Mouse (Mus musculus) limb, embryonic 12.5 days (tissue): ENCODE data around the gene Golgb1. TPM values are rescaled to one million over a fixed set of nuclear protein-coding genes. Genes with fewer than 3 reads are reported as not detected.

Experiments used
- ATAC-seq: fragments of 200-750 bp; cut with Nextera tagmentation; 2 replicates; pipeline ENCODE4 v1.8.0; 2017; ENCODE audit warnings: low read depth, moderate TSS enrichment; ENCODE audit not compliant: insufficient number of reproducible peaks, insufficient read depth, low FRiP score, low TSS enrichment
- H3K27ac ChIP-seq: fragments of 300-500 bp; sonication (generic); 2 replicates; pipeline ENCODE4 v1.5.1; 2016; ENCODE audit warnings: mild to moderate bottlenecking, moderate library complexity
- H3K27me3 ChIP-seq: fragments of 300-500 bp; sonication (generic); 2 replicates; pipeline ENCODE4 v1.6.1; 2016; ENCODE audit warnings: mild to moderate bottlenecking, moderate library complexity
- H3K36me3 ChIP-seq: fragments of 300-500 bp; sonication (generic); 2 replicates; pipeline ENCODE4 v1.6.1; 2016; ENCODE audit warnings: mild to moderate bottlenecking, moderate library complexity
- H3K4me1 ChIP-seq: fragments of 300-500 bp; sonication (generic); replicated peaks from 2 replicates; pipeline ENCODE4 v1.6.1; 2016
- H3K4me2 ChIP-seq: fragments of 300-500 bp; sonication (generic); 2 replicates; pipeline ENCODE4 v1.6.1; 2016; ENCODE audit warnings: mild to moderate bottlenecking, moderate library complexity
- H3K4me3 ChIP-seq: fragments of 300-500 bp; sonication (generic); replicated peaks from 2 replicates; pipeline ENCODE4 v1.5.1; 2016; ENCODE audit warnings: mild to moderate bottlenecking
- H3K9ac ChIP-seq: fragments of 300-500 bp; sonication (generic); replicated peaks from 2 replicates; pipeline ENCODE4 v1.6.1; 2016; ENCODE audit warnings: mild to moderate bottlenecking, moderate library complexity
- H3K9me3 ChIP-seq: fragments of 300-500 bp; sonication (generic); 2 replicates; pipeline ENCODE4 v1.6.1; 2016; ENCODE audit warnings: mild to moderate bottlenecking, moderate library complexity
- WGBS: fragments of 180-500 bp; shearing (Covaris S2); methylation state at CpG from one replicate; pipeline ENCODE4 v1.1.7; 2016; 5-methylcytosine and 5-hydroxymethylcytosine counted together
- polyA plus RNA-seq: library from polyadenylated mRNA; unstranded; fragments of >200 nt; fragmentation: Nextera tagmentation; extraction: Ambion mirVana; gene quantifications from 2 replicates; pipeline ENCODE4 v1.2.1, GENCODE M21; 2016

Gene Golgb1
- polyA plus RNA-seq, 1 experiment from 2014 or later, result 91.6 TPM

DNA sequence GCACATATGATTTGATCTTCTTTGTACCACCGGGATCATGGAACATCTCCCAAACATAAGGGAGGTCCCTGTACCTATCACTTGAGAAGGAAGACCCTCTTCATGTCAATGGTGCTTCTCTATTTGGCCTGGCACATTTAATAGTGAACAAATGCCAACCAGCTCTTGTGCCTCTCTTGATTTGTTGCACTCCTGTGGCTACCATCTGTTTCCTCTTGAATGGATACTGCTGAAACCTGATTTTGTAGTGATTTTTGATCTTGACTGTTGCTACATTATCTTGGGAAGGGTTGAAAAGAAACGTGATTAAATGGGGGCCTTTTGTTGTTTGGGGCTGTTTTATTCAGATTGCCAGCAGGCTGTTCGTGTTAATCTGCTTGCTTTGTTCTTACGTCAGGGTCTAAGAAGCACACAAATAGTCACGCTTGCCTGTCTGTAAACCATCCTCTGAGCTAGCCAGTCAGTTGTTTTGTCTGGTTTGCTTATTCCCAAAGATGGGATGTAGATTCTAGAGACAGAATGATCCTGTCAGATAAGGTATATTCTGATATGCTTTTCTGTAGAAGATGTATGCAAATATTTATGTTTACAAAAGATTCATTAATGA, 7.9 kb downstream of the Golgb1 start:
- Histone ChIP-seq H3K27me3 (no peaks in the 10 kb centered on the region), H3K9me3 (no peaks in the 10 kb centered on the region), H3K4me1 (peaks cover 3% of the 10 kb centered on the region), H3K36me3 (peaks cover 23% of the 10 kb centered on the region), H3K4me2 (no peak overlapping the region), H3K27ac (no peak overlapping the region), H3K4me3 (no peak overlapping the region), H3K9ac (no peak overlapping the region)
- ATAC-seq, result no peak
- WGBS, result 71% methylated on average over 5 of the region's 5 CpGs

DNA sequence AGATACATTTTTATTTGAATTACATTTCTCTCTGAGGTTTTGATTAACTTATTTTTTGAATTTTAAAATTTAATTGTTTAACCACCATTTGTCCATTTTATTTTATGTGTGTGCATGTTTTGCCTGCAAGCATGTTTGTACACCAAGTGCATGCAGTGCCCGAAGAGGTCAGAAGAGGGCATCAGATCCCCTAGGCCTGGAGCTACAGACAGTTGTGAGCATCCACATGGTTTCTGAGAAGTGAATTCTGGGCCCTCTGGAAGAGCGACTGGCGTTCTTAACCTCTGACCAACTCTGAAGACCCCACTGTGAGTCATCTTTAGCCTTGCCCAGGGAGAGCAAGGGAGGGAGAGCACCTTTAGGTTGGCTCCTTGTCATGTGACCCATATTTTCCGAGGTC, 9.9 kb downstream of the Golgb1 start:
- Histone ChIP-seq H3K27ac (no peak overlapping the region), H3K9ac (no peak overlapping the region)
- 80% methylated on average over 4 of the region's 4 CpGs for WGBS

DNA sequence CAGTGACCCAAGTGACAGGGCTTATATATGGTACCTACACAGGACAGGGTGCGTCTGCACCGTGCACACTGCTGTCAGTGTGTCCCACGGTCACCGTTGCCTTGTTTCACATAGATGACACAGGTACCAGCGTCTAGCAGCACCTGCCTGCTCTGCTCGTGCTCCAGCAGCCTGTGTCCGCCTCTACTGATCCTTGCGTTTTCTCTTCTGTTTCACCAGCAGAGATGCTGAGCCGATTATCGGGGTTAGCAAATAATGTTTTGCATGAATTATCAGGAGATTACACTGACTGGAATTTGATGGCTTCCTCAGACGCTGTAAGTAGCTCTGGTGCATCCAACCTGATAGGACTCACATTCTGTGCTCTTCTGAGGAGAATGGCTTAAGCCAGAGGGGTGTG, 11.0 kb downstream of the Golgb1 start:
- Histone ChIP-seq H3K4me2 (no peak overlapping the region), H3K27me3 (no peaks in the 10 kb centered on the region), H3K9ac (no peak overlapping the region), H3K4me3 (no peak overlapping the region), H3K9me3 (no peaks in the 10 kb centered on the region), H3K27ac (no peak overlapping the region), H3K36me3 (peaks cover 44% of the 10 kb centered on the region), H3K4me1 (no peaks in the 10 kb centered on the region)
- WGBS, result 95% methylated on average over 11 of the region's 11 CpGs
- ATAC-seq, result no peak

More for the DNA sequence above, 9.9 kb downstream of the Golgb1 start:
- no peak for ATAC-seq
- Histone ChIP-seq H3K4me2 (no peak overlapping the region), H3K27me3 (no peaks in the 10 kb centered on the region), H3K9me3 (no peaks in the 10 kb centered on the region), H3K36me3 (peaks cover 36% of the 10 kb centered on the region), H3K4me3 (no peak overlapping the region), H3K4me1 (no peaks in the 10 kb centered on the region)

DNA sequence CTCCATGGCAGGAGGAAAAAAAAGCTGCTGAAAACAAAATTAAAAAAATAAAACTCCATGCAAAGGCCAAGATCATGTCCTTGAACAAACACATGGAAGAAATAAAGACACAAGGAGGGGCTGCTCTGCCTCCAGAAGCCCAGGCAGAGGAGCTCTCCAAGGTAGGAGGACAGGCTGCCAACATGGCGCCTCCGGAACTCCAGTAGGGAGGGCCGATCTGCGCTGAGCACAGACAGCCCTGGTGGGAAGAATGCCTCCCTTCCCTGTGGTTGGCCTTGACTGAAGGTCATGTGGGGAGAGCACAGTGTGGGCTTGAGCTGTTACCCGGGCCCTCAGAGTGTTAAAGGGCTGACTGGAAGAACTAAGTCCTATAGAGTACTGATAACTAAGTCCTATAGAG, 12.6 kb downstream of the Golgb1 start:
- H3K36me3 ChIP-seq, result peaks cover 59% of the 10 kb centered on the region
- H3K4me2 ChIP-seq, result no peak overlapping the region
- H3K4me3 ChIP-seq, result no peak overlapping the region
- no peak overlapping the region for H3K27ac ChIP-seq
- no peaks in the 10 kb centered on the region for H3K9me3 ChIP-seq
- no peak for ATAC-seq
- H3K4me1 ChIP-seq, result no peaks in the 10 kb centered on the region
- no peak overlapping the region for H3K9ac ChIP-seq
- 81% methylated on average over 5 of the region's 5 CpGs for WGBS
- no peaks in the 10 kb centered on the region for H3K27me3 ChIP-seq

DNA sequence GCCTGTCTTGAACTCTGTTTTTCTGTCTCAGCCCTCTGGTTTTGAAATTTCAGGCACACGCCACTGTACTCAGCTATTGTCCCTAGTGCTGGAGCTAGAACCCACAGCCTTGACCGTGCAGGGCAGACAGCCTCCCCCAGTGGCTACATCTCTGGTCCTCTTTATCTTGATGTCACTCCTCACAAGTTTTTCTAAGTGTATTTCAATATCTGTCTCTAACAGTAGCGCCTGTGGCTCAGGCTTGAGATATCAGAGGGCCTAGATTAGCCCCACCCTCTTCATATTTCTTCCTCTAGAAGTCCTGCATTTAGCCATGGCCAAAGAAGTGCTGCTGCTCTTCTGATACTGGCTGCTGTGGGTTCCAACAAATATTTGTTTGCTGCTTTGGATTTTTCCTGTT, 15.6 kb downstream of the Golgb1 start:
- WGBS, result 88% methylated on average over 3 of the region's 3 CpGs
- Histone ChIP-seq H3K9me3 (no peaks in the 10 kb centered on the region), H3K27me3 (no peaks in the 10 kb centered on the region), H3K4me3 (no peak overlapping the region), H3K27ac (no peak overlapping the region), H3K4me2 (no peak overlapping the region), H3K36me3 (peaks cover 79% of the 10 kb centered on the region), H3K9ac (no peak overlapping the region), H3K4me1 (no peaks in the 10 kb centered on the region)
- ATAC-seq, result no peak

DNA sequence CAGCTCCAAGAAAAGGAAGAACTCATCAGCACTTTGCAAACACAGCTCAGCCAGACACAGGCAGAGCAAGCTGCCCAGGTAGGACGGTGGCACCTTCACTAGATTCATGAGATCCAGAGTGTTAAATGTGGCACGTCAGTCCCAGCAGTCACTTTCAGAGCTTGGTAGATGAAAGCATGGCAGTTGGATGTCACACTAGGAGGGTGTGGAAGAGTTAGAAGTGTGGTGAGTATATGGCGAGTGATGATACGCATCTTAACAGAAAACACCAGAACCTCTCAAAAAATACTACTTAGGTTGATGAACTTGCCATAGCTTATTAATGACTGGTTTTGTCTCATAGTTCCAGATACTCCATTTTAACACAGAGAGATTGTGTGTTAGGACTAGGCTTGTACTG, 16.5 kb downstream of the Golgb1 start:
- H3K27ac ChIP-seq, result no peak overlapping the region
- WGBS, result 92% methylated on average over 4 of the region's 4 CpGs
- ATAC-seq, result no peak
- H3K9ac ChIP-seq, result no peak overlapping the region
- H3K4me2 ChIP-seq, result no peak overlapping the region
- no peaks in the 10 kb centered on the region for H3K9me3 ChIP-seq
- no peaks in the 10 kb centered on the region for H3K27me3 ChIP-seq
- no peak overlapping the region for H3K4me3 ChIP-seq
- no peaks in the 10 kb centered on the region for H3K4me1 ChIP-seq
- peaks cover 77% of the 10 kb centered on the region for H3K36me3 ChIP-seq

DNA sequence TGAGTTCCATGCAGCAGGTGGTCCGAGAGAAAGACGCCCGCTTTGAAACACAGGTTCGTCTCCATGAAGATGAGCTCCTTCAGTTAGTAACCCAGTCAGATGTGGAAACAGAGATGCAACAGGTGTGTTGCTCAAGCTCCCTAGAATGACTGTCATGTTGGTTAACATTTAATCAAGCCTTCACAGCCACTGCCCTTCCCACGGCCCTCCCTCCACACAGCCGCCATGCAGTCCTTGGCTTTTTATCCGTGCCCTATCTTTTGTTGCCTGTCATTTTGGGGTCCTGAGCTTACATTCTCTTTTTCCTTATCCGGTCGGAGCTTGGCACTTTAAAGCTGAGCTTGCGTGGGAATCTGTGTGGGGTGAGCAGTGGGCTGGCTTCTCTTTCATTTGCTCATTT, 18.4 kb downstream of the Golgb1 start:
- Histone ChIP-seq H3K4me2 (no peak overlapping the region), H3K9me3 (no peaks in the 10 kb centered on the region), H3K4me3 (no peak overlapping the region), H3K4me1 (no peaks in the 10 kb centered on the region), H3K9ac (no peak overlapping the region), H3K27ac (no peak overlapping the region), H3K36me3 (peaks cover 78% of the 10 kb centered on the region), H3K27me3 (no peaks in the 10 kb centered on the region)
- ATAC-seq, result no peak
- 93% methylated on average over 10 of the region's 10 CpGs for WGBS

DNA sequence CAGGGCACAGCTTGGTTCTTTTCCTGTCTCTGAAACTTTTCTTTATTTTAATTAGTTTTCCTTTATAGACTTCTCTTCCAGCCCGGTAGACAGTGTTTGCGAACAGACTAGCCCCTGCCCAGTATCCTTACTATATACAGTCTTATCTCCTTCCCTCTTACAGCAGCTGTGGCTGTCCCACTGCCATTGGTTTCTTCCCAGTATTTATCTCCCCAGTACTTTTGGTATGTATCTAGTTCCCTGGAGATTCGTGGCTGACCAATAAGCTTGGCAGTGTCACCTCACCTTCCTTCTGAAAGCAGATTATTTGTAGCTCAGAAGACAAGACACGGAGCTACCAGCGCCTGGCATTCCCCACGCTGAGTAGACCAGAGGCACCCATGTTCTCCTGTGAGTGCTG, 21.8 kb downstream of the Golgb1 start:
- WGBS, result 90% methylated on average over 6 of the region's 6 CpGs
- H3K4me3 ChIP-seq, result no peak overlapping the region
- ATAC-seq, result no peak
- no peaks in the 10 kb centered on the region for H3K27me3 ChIP-seq
- H3K4me1 ChIP-seq, result no peaks in the 10 kb centered on the region
- H3K27ac ChIP-seq, result no peak overlapping the region
- H3K36me3 ChIP-seq, result peaks cover 90% of the 10 kb centered on the region
- no peaks in the 10 kb centered on the region for H3K9me3 ChIP-seq
- no peak overlapping the region for H3K4me2 ChIP-seq
- no peak overlapping the region for H3K9ac ChIP-seq

DNA sequence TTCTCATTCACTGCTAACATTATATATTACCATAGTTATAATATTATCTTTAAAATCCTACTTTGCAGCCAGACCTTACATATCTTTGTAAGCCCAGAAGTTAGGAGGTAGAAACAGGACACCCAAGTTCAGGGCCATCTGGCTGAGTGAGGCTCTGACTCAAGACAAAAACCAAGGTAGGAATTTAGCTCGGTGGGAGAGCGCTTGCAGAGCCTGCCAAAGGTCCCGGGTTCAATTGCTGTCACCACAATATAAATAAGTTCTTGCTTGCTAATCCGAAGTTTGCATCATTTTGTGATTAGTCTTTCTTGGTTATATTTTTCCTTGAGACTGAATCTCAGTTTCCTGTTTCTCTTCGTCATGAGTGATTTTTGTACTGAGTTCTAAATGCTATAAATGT, 28.2 kb downstream of the Golgb1 start:
- H3K4me1 ChIP-seq, result no peaks in the 10 kb centered on the region
- 88% methylated on average over 5 of the region's 5 CpGs for WGBS
- peaks cover 76% of the 10 kb centered on the region for H3K36me3 ChIP-seq
- ATAC-seq, result no peak
- no peaks in the 10 kb centered on the region for H3K9me3 ChIP-seq
- no peak overlapping the region for H3K27ac ChIP-seq
- no peak overlapping the region for H3K4me2 ChIP-seq
- H3K27me3 ChIP-seq, result no peaks in the 10 kb centered on the region
- no peak overlapping the region for H3K9ac ChIP-seq
- no peak overlapping the region for H3K4me3 ChIP-seq

DNA sequence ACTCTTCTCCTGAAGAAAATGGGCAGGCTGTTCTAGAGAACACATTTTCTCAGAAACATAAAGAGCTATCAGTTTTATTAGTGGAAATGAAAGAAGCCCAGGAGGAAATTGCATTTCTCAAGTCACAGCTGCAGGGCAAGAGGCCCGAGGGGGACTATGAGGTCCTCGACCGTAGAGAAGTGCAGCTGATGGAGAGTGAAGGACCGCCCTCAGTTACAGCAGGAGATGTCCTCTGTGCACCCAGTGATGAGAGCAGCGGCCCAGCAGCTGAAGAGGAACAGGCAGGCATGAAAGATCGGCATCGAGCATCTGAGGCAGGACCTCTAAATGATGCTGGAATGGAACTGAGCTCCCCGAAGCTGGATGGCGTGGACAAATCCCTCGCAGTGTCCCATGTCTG, 37.0 kb downstream of the Golgb1 start:
- no peak overlapping the region for H3K4me2 ChIP-seq
- H3K9ac ChIP-seq, result no peak overlapping the region
- H3K27me3 ChIP-seq, result no peaks in the 10 kb centered on the region
- H3K9me3 ChIP-seq, result no peaks in the 10 kb centered on the region
- H3K27ac ChIP-seq, result no peak overlapping the region
- no peak for ATAC-seq
- WGBS, result 82% methylated on average over 10 of the region's 10 CpGs
- no peak overlapping the region for H3K4me3 ChIP-seq
- no peaks in the 10 kb centered on the region for H3K4me1 ChIP-seq
- peaks cover 74% of the 10 kb centered on the region for H3K36me3 ChIP-seq

DNA sequence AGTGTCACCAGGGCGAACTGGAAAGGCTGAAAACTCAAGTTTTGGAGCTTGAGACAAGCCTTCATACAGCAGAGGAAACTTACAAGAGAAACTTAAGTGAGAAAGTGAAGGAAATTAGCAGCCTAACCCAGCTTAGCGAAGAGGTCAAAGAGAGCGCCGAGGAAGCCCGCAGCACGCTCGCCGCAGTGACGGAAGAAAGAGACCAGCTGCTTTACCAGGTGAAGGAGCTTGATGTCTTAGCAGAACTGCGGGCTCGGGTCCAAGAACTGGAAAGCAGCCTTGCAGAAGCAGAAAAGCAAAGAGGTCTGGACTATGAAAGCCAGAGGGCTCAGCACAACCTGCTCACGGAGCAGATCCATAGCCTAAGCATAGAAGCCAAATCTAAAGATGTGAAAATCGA, 37.4 kb downstream of the Golgb1 start:
- Histone ChIP-seq H3K4me1 (no peaks in the 10 kb centered on the region), H3K27ac (no peak overlapping the region), H3K4me3 (no peak overlapping the region), H3K27me3 (no peaks in the 10 kb centered on the region), H3K9me3 (no peaks in the 10 kb centered on the region), H3K9ac (no peak overlapping the region), H3K36me3 (peaks cover 78% of the 10 kb centered on the region), H3K4me2 (no peak overlapping the region)
- 88% methylated on average over 13 of the region's 13 CpGs for WGBS
- ATAC-seq, result no peak

DNA sequence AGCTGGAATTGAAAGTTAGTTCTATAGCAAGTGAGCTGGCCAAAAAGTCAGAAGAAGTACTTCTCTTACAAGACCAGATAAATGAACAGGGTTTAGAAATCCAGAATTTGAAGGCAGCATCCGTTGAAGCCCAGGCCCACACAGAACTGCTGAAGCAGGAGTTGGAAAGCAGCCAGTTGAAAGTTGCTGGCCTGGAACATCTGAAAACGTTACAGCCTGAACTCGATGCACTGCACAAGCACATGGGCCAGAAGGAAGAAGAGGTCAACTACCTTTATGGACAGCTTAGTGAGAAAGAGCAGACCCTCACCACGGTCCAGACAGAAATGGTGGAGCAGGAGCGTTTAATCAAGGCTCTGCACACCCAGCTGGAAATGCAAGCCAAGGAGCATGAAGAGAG, 39.3 kb downstream of the Golgb1 start:
- no peaks in the 10 kb centered on the region for H3K9me3 ChIP-seq
- no peaks in the 10 kb centered on the region for H3K4me1 ChIP-seq
- no peak overlapping the region for H3K4me2 ChIP-seq
- no peak overlapping the region for H3K9ac ChIP-seq
- no peak overlapping the region for H3K27ac ChIP-seq
- ATAC-seq, result no peak
- no peak overlapping the region for H3K4me3 ChIP-seq
- whole genome bisulfite sequencing, result 86% methylated on average over 5 of the region's 5 CpGs
- H3K36me3 ChIP-seq, result peaks cover 83% of the 10 kb centered on the region
- no peaks in the 10 kb centered on the region for H3K27me3 ChIP-seq
